Comparison of ENCODE assay signal across 17 mouse cellular contexts in the genomic region with DNA sequence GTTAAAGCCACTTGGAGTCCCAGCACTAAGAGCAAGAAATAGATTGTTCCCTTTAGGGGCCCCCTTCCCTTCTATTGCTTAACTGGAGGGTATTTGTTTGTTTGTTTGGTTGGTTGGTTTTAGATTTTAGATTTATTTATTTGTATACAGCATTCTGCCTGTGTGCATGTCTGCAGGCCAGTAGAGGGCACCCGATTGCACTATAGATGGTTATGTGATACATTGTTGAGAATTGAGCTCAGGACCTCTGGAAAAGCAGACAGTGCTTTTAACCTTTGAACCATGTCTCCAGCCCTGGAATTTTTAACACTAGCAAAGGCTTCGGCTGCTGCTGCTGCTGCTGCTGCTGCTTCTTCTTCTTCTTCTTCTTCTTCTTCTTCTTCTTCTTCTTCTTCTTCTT. TPM values are rescaled to one million over a fixed set of nuclear protein-coding genes. Genes with fewer than 3 reads are reported as not detected.
DNase-seq lines count a peak whose midpoint lies in the region; ATAC-seq and TF ChIP-seq lines count a peak whose summit lies in the region.
"Had no signal": no experiment of that assay in that cellular context is flagged by ENCODE, and none has a peak within 500 bp of the region (broad histone marks: within the 10 kb centered on the region; RNA-seq: fewer than 3 reads in every experiment).

No protein-coding gene starts in this region.

- no peaks in the 10 kb centered on the region for H3K27me3 ChIP-seq in embryonic facial prominence, embryonic 11.5 days (ENCODE audit: control insufficient read depth, insufficient read depth, low read length)
- no peaks in the 10 kb centered on the region for H3K27me3 ChIP-seq in embryonic facial prominence, embryonic 10.5 days (replicated peaks; ENCODE audit: low read depth, poor library complexity, severe bottlenecking)
- H3K27me3 ChIP-seq in liver, adult 2 months (ENCODE audit: control insufficient read depth, insufficient read depth, low read length), result no peaks in the 10 kb centered on the region
- H3K27me3 ChIP-seq in liver, embryonic 11.5 days (replicated peaks; ENCODE audit: control insufficient read depth, insufficient read depth, low read length), result no peaks in the 10 kb centered on the region
- H3K27me3 ChIP-seq: lung, embryonic 15.5 days; midbrain, embryonic 13.5 days had no signal

- TF ChIP-seq CTCF in liver, adult 2 months (IDR thresholded peaks at IDR 0.05; ENCODE audit: low read depth, low read length), result peak; percentile 27; the same call in 1 of the 2 replicates
- TF ChIP-seq CTCF in brain, embryonic 14.5 days (IDR thresholded peaks at IDR 0.05; ENCODE audit: borderline replicate concordance, extremely low read depth, insufficient read depth, insufficient read length), result peak; percentile 46; the same call in 1 of the 2 replicates

- H3K4me3 ChIP-seq in embryonic facial prominence, embryonic 11.5 days (ENCODE audit: low read depth, low read length), result no peak overlapping the region
- no peak overlapping the region for H3K4me3 ChIP-seq in embryonic facial prominence, embryonic 10.5 days
- no peak overlapping the region for H3K4me3 ChIP-seq in liver, adult 2 months (ENCODE audit: insufficient read depth, low read depth, low read length)
- H3K4me3 ChIP-seq in liver, embryonic 11.5 days (ENCODE audit: low read depth, low read length), result no peak overlapping the region
- H3K4me3 ChIP-seq: forebrain, embryonic 10.5 days; lung, embryonic 15.5 days; midbrain, embryonic 13.5 days had no signal

- 34% methylated on average over 2 of the region's 2 CpGs for WGBS in embryonic facial prominence, embryonic 11.5 days
- WGBS in embryonic facial prominence, embryonic 10.5 days, result 31% methylated on average over 2 of the region's 2 CpGs
- WGBS in liver, adult 2 months, result 22% methylated on average over 2 of the region's 2 CpGs
- 50% methylated on average over 2 of the region's 2 CpGs for WGBS in liver, embryonic 11.5 days

- no peaks in the 10 kb centered on the region for H3K36me3 ChIP-seq in embryonic facial prominence, embryonic 11.5 days (replicated peaks; ENCODE audit: control insufficient read depth, insufficient read depth, low read depth, low read length)
- no peaks in the 10 kb centered on the region for H3K36me3 ChIP-seq in embryonic facial prominence, embryonic 10.5 days (replicated peaks)
- no peaks in the 10 kb centered on the region for H3K36me3 ChIP-seq in liver, adult 2 months (ENCODE audit: control insufficient read depth, insufficient read depth, low read length)
- no peaks in the 10 kb centered on the region for H3K36me3 ChIP-seq in liver, embryonic 11.5 days (ENCODE audit: control insufficient read depth, insufficient read depth, low read length)
- H3K36me3 ChIP-seq: forebrain, embryonic 10.5 days; lung, embryonic 15.5 days; midbrain, embryonic 13.5 days had no signal

- H3K9ac ChIP-seq in embryonic facial prominence, embryonic 11.5 days (replicated peaks; ENCODE audit: low read length), result no peak overlapping the region
- no peak overlapping the region for H3K9ac ChIP-seq in liver, adult 2 months (ENCODE audit: low read depth, low read length)
- no peak overlapping the region for H3K9ac ChIP-seq in liver, embryonic 11.5 days (ENCODE audit: low read depth, low read length)
- H3K9ac ChIP-seq: lung, embryonic 15.5 days; midbrain, embryonic 13.5 days had no signal

- no peak overlapping the region for H3K27ac ChIP-seq in embryonic facial prominence, embryonic 11.5 days (replicated peaks; ENCODE audit: low read depth, low read length)
- no peak overlapping the region for H3K27ac ChIP-seq in embryonic facial prominence, embryonic 10.5 days (replicated peaks)
- no peak overlapping the region for H3K27ac ChIP-seq in liver, adult 2 months (replicated peaks; ENCODE audit: insufficient read depth, low read depth, low read length)
- H3K27ac ChIP-seq in liver, embryonic 11.5 days (ENCODE audit: low read depth, low read length), result no peak overlapping the region
- H3K27ac ChIP-seq: forebrain, embryonic 10.5 days; lung, embryonic 15.5 days; midbrain, embryonic 13.5 days had no signal

- H3K9me3 ChIP-seq in embryonic facial prominence, embryonic 11.5 days (replicated peaks; ENCODE audit: control insufficient read depth, low read length), result no peaks in the 10 kb centered on the region
- H3K9me3 ChIP-seq in embryonic facial prominence, embryonic 10.5 days, result no peaks in the 10 kb centered on the region
- no peaks in the 10 kb centered on the region for H3K9me3 ChIP-seq in liver, embryonic 11.5 days (ENCODE audit: control insufficient read depth, low read length)
- H3K9me3 ChIP-seq: forebrain, embryonic 10.5 days; lung, embryonic 15.5 days; midbrain, embryonic 13.5 days had no signal

- no peaks in the 10 kb centered on the region for H3K4me1 ChIP-seq in embryonic facial prominence, embryonic 11.5 days (ENCODE audit: control insufficient read depth, insufficient read depth, low read length)
- H3K4me1 ChIP-seq in embryonic facial prominence, embryonic 10.5 days, result no peaks in the 10 kb centered on the region
- no peaks in the 10 kb centered on the region for H3K4me1 ChIP-seq in liver, adult 2 months (ENCODE audit: control insufficient read depth, insufficient read depth, low read length)
- no peaks in the 10 kb centered on the region for H3K4me1 ChIP-seq in liver, embryonic 11.5 days (replicated peaks; ENCODE audit: control insufficient read depth, insufficient read depth, low read length)
- H3K4me1 ChIP-seq: forebrain, embryonic 10.5 days; lung, embryonic 15.5 days; midbrain, embryonic 13.5 days had no signal

- DNase-seq in embryonic facial prominence, embryonic 11.5 days (ENCODE audit: low spot score), result peak; percentile 19
- no peak for DNase-seq in embryonic facial prominence, embryonic 10.5 days (ENCODE audit: low spot score)
- peak; percentile 33 for DNase-seq in liver, adult 2 months (ENCODE audit: extremely low read depth, low read depth, low spot score)
- DNase-seq in liver, embryonic 11.5 days (ENCODE audit: low spot score), result no peak
- DNase-seq in brain, embryonic 14.5 days (ENCODE audit: low read depth), result peak; percentile 29
- DNase-seq in kidney, postnatal 36 days, result peak; percentile 36 to 51
- no peak for DNase-seq in right cerebral cortex, postnatal 25 days
- no peak for DNase-seq in adipocyte (ENCODE audit: low spot score)
- DNase-seq: cerebellum, postnatal 25 days; gastrocnemius, postnatal 36 days; left cerebral cortex, postnatal 4 days had no signal

- H3K4me2 ChIP-seq in embryonic facial prominence, embryonic 11.5 days (ENCODE audit: low read depth, low read length), result no peak overlapping the region
- H3K4me2 ChIP-seq in liver, embryonic 11.5 days, result no peak overlapping the region
- H3K4me2 ChIP-seq: lung, embryonic 15.5 days; midbrain, embryonic 13.5 days had no signal

- no peak for TF ChIP-seq POLR2A in liver, adult 2 months (IDR thresholded peaks at IDR 0.05; ENCODE audit: extremely low read depth, insufficient read depth, low read length)
- TF ChIP-seq POLR2A in brain, embryonic 14.5 days (IDR thresholded peaks at IDR 0.05; ENCODE audit: borderline replicate concordance, extremely low read depth, insufficient read depth, insufficient read length, poor library complexity, severe bottlenecking), result no peak

- ATAC-seq in embryonic facial prominence, embryonic 11.5 days (replicated peaks; ENCODE audit: insufficient number of reproducible peaks, low FRiP score, low TSS enrichment, low read depth), result no peak
- no peak for ATAC-seq in liver, embryonic 11.5 days (replicated peaks; ENCODE audit: low FRiP score)
- ATAC-seq: midbrain, embryonic 13.5 days had no signal

- no peaks in the 10 kb centered on the region for H3K79me2 ChIP-seq in liver, adult 2 months (ENCODE audit: control insufficient read depth, insufficient read depth, low read length)

RNA-seq across cellular contexts. Expression of a gene that starts 4.9 kb away (rescaled TPM):
- not detected in 2 replicates for polyA plus RNA-seq in embryonic facial prominence, embryonic 11.5 days (2014; fragmentation: Nextera tagmentation; extraction: Ambion mirVana)
- polyA plus RNA-seq in embryonic facial prominence, embryonic 10.5 days (2016; fragmentation: Nextera tagmentation; extraction: Ambion mirVana), result not detected in 2 replicates
- not detected in 2 replicates for total RNA-seq in liver, adult 2 months (2014; rRNA removed)
- polyA plus RNA-seq in liver, adult 2 months (2012; rRNA removed), result 0.15 TPM in 1 of 2 replicates, not detected in the other
- not detected in 2 replicates for polyA plus RNA-seq in liver, embryonic 11.5 days (2014; fragmentation: Nextera tagmentation; extraction: Ambion mirVana)
- polyA plus RNA-seq in brain, embryonic 14.5 days (2012; rRNA removed), result not detected in 2 replicates
- total RNA-seq: gastrocnemius, postnatal 36 days; left cerebral cortex, postnatal 4 days; neutrophil, adult 5-6 weeks had no signal
- polyA plus RNA-seq: forebrain, embryonic 10.5 days; heart, embryonic 16.5 days; lung, embryonic 15.5 days; midbrain, embryonic 13.5 days; small intestine, adult 2 months had no signal

RNA-seq across cellular contexts. Expression of a gene that starts 23.7 kb away (rescaled TPM):
- not detected in 2 replicates for polyA plus RNA-seq in embryonic facial prominence, embryonic 11.5 days (2014; fragmentation: Nextera tagmentation; extraction: Ambion mirVana)
- polyA plus RNA-seq in embryonic facial prominence, embryonic 10.5 days (2016; fragmentation: Nextera tagmentation; extraction: Ambion mirVana), result not detected in 2 replicates
- not detected in 2 replicates for total RNA-seq in liver, adult 2 months (2014; rRNA removed)
- not detected in 2 replicates for polyA plus RNA-seq in liver, adult 2 months (2012; rRNA removed)
- not detected in 2 replicates for polyA plus RNA-seq in liver, embryonic 11.5 days (2014; fragmentation: Nextera tagmentation; extraction: Ambion mirVana)
- polyA plus RNA-seq in brain, embryonic 14.5 days (2012; rRNA removed), result not detected in 2 replicates
- total RNA-seq: gastrocnemius, postnatal 36 days; left cerebral cortex, postnatal 4 days; neutrophil, adult 5-6 weeks had no signal
- polyA plus RNA-seq: forebrain, embryonic 10.5 days; lung, embryonic 15.5 days; midbrain, embryonic 13.5 days had no signal

Comparison
In these comparisons a context has a peak if more than half of its experiments do, and no peak if none do; other contexts are left out.
1. DNase-seq: peak in embryonic facial prominence, embryonic 11.5 days (single experiment), liver, adult 2 months (single experiment), brain, embryonic 14.5 days (single experiment) and kidney, postnatal 36 days (2 of 2); none in embryonic facial prominence, embryonic 10.5 days (single experiment), liver, embryonic 11.5 days (single experiment), right cerebral cortex, postnatal 25 days (single experiment) and adipocyte (single experiment).